Mouse (Mus musculus) midbrain, embryonic 13.5 days (tissue): Measurements from ENCODE around the gene Bach2. TPM values are rescaled to one million over a fixed set of nuclear protein-coding genes. Genes with fewer than 3 reads are reported as not detected.

Experiments
- ATAC-seq: fragments of 200-750 bp; cut with Nextera tagmentation; 2 replicates; pipeline ENCODE4 v1.8.0; 2017; ENCODE audit warnings: mild to moderate bottlenecking, moderate TSS enrichment, moderate library complexity
- H3K27ac ChIP-seq: fragments of 300-500 bp; sonication (generic); 2 replicates; pipeline ENCODE4 v1.5.1; 2015; ENCODE audit warnings: inconsistent platforms, mild to moderate bottlenecking, moderate library complexity
- H3K27me3 ChIP-seq: fragments of 300-500 bp; sonication (generic); 2 replicates; pipeline ENCODE4 v1.6.1; 2015; ENCODE audit warnings: mild to moderate bottlenecking, inconsistent platforms
- H3K36me3 ChIP-seq: fragments of 300-500 bp; sonication (generic); 2 replicates; pipeline ENCODE4 v1.6.1; 2015; ENCODE audit warnings: mild to moderate bottlenecking, inconsistent platforms
- H3K4me1 ChIP-seq: fragments of 300-500 bp; sonication (generic); replicated peaks from 2 replicates; pipeline ENCODE4 v1.6.1; 2015; ENCODE audit warnings: inconsistent platforms
- H3K4me2 ChIP-seq: fragments of 300-500 bp; sonication (generic); replicated peaks from 2 replicates; pipeline ENCODE4 v1.6.1; 2015; ENCODE audit warnings: moderate library complexity, mild to moderate bottlenecking, inconsistent platforms
- H3K4me3 ChIP-seq: fragments of 300-500 bp; sonication (generic); replicated peaks from 2 replicates; pipeline ENCODE4 v1.5.1; 2015; ENCODE audit warnings: mild to moderate bottlenecking, inconsistent platforms
- H3K9ac ChIP-seq: fragments of 300-500 bp; sonication (generic); replicated peaks from 2 replicates; pipeline ENCODE4 v1.6.1; 2015; ENCODE audit warnings: mild to moderate bottlenecking, inconsistent platforms
- H3K9me3 ChIP-seq: fragments of 300-500 bp; sonication (generic); 2 replicates; pipeline ENCODE4 v1.6.1; 2016; ENCODE audit warnings: mild to moderate bottlenecking, inconsistent platforms
- WGBS: fragments of 180-500 bp; shearing (Covaris S2); methylation state at CpG from one replicate; pipeline ENCODE4 v1.1.7; 2015; 5-methylcytosine and 5-hydroxymethylcytosine counted together
- polyA plus RNA-seq: library from polyadenylated mRNA; unstranded; fragments of >200 nt; fragmentation: Nextera tagmentation; extraction: Ambion mirVana; gene quantifications from 2 replicates; pipeline ENCODE4 v1.2.1, GENCODE M21; 2015

Bach2 gene
- polyA plus RNA-seq, 1 experiment from 2014 or later: 22.7 TPM

DNA sequence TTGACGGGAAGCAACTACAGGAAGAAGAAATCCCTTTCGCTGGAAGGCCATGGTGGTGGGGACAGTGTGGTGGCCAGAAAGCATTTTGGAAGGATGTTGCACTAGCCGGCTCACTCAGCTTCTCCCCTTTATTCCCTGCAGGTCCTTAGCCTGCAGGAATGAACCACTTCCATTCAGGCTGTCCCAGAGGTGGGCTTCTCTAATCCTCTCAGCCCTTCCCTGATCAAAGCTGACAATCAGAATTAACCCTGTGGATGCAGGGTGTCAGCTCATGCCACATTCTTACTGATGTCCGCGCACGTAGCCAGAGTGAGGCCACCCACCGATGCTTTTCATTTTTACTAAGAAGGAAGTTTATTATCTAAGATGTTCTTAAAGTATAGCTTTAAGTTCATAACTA lies 102.2 kb downstream of the Bach2 start:
- Histone ChIP-seq H3K4me1 (peaks cover 31% of the 10 kb centered on the region), H3K27me3 (no peaks in the 10 kb centered on the region), H3K9me3 (no peaks in the 10 kb centered on the region), H3K36me3 (no peaks in the 10 kb centered on the region), H3K27ac (no peak overlapping the region), H3K9ac (no peak overlapping the region), H3K4me3 (no peak overlapping the region), H3K4me2 (no peak overlapping the region)
- 13% methylated on average over 7 of the region's 7 CpGs for WGBS
- ATAC-seq: no peak

DNA sequence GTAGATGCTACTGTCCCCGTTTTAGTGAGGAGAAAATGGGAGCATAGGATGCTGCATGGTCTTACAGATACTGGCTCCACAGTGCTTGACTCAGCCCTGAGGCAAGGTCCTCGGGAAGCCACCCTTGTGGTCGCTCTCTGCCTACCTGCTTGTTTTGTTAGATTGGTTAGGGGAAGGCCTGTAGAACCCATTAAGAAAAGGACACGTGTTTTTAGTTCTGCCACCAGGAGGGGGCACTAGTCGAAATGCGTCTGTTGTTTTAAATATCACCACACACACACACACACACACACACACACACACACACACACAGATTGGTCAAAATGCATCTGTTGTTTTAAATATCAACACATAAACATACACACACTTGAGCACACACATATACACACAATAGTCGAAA lies 103.7 kb downstream of the Bach2 start:
- Histone ChIP-seq H3K9ac (no peak overlapping the region), H3K4me1 (peaks cover 33% of the 10 kb centered on the region), H3K9me3 (no peaks in the 10 kb centered on the region), H3K36me3 (no peaks in the 10 kb centered on the region), H3K27ac (no peak overlapping the region), H3K27me3 (no peaks in the 10 kb centered on the region), H3K4me2 (no peak overlapping the region), H3K4me3 (no peak overlapping the region)
- 78% methylated on average over 7 of the region's 7 CpGs for WGBS
- no peak for ATAC-seq

DNA sequence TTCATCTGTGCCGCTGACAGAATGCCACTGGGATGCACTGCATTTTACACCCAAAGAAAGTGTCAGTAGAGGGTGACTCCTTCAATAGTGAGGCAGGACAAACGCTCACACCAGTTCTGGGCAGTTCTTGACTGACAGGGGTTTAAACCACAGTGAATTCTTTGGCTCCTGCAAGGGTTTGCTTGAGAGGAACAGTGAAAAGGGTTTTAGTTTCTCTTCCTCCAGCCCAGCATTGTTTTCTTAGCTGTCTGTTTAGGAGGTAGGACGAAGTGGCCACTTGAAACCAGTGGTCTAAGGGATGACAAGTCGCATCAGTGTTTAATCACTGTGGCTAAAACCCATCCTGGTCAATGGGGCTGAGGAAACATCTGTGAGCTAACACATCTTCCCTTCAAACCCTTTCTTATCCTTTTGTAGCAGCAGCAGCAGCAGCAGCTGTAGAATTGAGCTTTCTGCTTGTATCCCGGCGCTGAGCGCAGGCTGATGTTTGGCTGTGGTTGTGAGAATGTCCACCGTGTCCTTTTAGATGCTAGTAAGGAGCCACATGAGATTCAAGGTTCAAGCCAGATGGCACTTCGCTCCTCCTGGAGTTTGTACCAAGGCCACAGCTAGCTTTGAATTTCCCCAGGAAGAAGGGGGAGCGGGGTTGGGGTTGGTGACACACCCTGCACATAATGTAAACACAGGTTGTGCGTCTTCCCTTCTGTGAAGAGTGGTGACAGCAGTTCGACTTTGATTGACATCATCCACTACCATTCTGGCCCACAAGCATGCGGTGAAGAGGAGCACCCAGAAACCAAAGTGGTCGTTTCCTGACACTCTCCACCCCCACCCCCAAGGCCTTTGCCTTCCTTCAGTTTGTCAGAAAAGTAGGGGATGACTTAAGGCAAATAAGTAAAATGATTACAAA lies 104.9 kb downstream of the Bach2 start:
- 0 out of 2 replicates have a peak, but pooled peaks have one; percentile 43 for ATAC-seq
- H3K27me3 ChIP-seq: no peaks in the 10 kb centered on the region
- H3K36me3 ChIP-seq: no peaks in the 10 kb centered on the region
- no peak overlapping the region for H3K4me3 ChIP-seq
- peaks cover 26% of the 10 kb centered on the region for H3K4me1 ChIP-seq
- WGBS: 49% methylated on average over 14 of the region's 14 CpGs
- H3K27ac ChIP-seq: 0 out of 2 replicates have a peak overlapping the region, but pooled peaks have one; percentile 15
- H3K9ac ChIP-seq: no peak overlapping the region; the same call in 1 of the 2 replicates
- H3K9me3 ChIP-seq: no peaks in the 10 kb centered on the region
- no peak overlapping the region for H3K4me2 ChIP-seq

DNA sequence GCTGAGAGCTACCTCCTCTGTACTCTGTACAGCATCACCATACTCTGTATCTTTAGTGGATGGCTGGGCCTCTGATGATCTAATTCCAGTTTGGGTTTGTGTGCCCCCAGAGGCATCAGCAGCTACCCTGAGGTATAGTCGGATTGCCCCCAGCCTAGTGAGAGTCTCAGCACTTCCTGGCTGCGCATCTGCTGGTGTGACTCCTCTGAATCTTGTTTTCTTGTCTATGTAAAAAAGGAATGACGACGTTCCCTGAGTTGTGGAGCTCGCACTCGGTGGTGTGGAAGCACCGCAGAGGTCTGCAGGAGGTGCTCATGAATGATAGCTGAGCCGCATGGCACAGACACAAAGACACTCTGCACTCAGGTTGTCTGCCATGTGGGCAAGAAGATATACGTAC lies 105.7 kb downstream of the Bach2 start:
- Histone ChIP-seq H3K4me2 (no peak overlapping the region), H3K4me3 (no peak overlapping the region), H3K9me3 (no peaks in the 10 kb centered on the region), H3K27me3 (no peaks in the 10 kb centered on the region), H3K9ac (no peak overlapping the region), H3K4me1 (peaks cover 26% of the 10 kb centered on the region), H3K27ac (no peak overlapping the region), H3K36me3 (no peaks in the 10 kb centered on the region)
- 0 out of 2 replicates have a peak, but pooled peaks have one; percentile 34 for ATAC-seq
- WGBS: 78% methylated on average over 9 of the region's 9 CpGs

DNA sequence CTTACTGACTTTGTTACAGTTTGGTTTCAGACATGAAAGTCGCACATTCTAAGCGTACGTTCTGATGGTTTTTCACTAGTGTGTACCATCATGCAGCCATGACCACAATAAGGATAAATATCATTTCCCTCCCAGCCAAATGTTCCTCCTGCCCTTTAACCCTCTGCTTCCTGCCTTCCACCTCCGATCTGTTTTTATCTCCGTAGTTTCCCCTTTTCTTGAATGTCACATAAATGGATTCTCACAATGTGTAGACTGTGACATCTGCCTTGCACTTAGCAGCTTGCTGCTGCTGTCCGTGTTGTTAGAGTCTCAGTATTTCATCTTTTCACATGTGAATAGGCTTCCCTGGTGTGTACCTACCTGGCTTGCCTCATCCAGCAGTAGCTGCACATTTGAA lies 108.6 kb downstream of the Bach2 start:
- H3K36me3 ChIP-seq: no peaks in the 10 kb centered on the region
- no peak overlapping the region for H3K4me2 ChIP-seq
- no peak overlapping the region for H3K4me3 ChIP-seq
- 77% methylated on average over 6 of the region's 6 CpGs for WGBS
- H3K4me1 ChIP-seq: peaks cover 35% of the 10 kb centered on the region
- H3K27me3 ChIP-seq: no peaks in the 10 kb centered on the region
- no peak overlapping the region for H3K27ac ChIP-seq
- H3K9me3 ChIP-seq: no peaks in the 10 kb centered on the region
- no peak for ATAC-seq
- no peak overlapping the region for H3K9ac ChIP-seq

DNA sequence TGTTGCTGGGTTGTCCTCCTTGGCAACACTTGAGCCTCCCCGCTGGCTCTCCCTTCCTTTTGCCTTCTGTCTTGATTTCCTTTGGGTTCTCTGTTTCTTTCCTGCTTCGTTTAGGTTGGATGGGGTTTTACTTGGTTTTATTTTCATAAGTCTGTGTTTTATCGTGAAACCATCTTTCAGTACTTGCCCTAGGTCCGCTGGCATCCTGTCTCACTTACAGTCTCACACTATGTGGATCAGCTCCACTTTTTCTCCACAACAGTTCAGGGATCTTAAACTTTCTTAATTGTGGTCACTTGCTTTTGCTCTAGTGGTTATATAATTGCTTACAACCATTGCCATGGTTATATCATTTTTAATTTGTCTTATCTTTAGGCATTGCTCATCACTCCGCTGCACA lies 109.1 kb downstream of the Bach2 start:
- Histone ChIP-seq H3K4me3 (no peak overlapping the region), H3K27me3 (no peaks in the 10 kb centered on the region), H3K9me3 (no peaks in the 10 kb centered on the region), H3K4me1 (peaks cover 40% of the 10 kb centered on the region), H3K36me3 (no peaks in the 10 kb centered on the region), H3K9ac (no peak overlapping the region), H3K4me2 (no peak overlapping the region), H3K27ac (no peak overlapping the region)
- no peak for ATAC-seq
- WGBS: 89% methylated on average over 5 of the region's 5 CpGs

DNA sequence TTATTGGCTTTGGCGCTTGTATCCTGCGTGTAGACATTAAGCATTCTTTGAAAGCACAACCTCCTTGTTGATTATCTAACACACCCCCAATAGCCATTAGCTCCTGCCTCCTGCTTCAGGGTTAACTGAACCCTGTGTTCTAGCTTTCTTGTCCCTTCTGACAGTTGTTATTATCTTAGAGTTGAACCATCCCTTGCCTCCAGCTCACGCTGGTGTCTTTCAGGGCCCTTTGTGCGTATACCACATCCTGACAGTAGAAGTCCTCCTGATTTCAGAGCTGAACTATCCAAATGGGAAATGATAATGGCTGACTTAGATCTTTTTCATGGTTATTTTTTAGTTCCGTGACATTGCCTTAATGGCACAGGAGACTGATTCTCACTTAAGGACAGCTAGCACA lies 110.8 kb downstream of the Bach2 start:
- no peak for ATAC-seq
- H3K27ac ChIP-seq: no peak overlapping the region
- peaks cover 35% of the 10 kb centered on the region for H3K4me1 ChIP-seq
- H3K9me3 ChIP-seq: no peaks in the 10 kb centered on the region
- H3K27me3 ChIP-seq: no peaks in the 10 kb centered on the region
- H3K4me2 ChIP-seq: no peak overlapping the region
- no peaks in the 10 kb centered on the region for H3K36me3 ChIP-seq
- H3K4me3 ChIP-seq: no peak overlapping the region
- 89% methylated on average over 5 of the region's 5 CpGs for WGBS
- no peak overlapping the region for H3K9ac ChIP-seq

DNA sequence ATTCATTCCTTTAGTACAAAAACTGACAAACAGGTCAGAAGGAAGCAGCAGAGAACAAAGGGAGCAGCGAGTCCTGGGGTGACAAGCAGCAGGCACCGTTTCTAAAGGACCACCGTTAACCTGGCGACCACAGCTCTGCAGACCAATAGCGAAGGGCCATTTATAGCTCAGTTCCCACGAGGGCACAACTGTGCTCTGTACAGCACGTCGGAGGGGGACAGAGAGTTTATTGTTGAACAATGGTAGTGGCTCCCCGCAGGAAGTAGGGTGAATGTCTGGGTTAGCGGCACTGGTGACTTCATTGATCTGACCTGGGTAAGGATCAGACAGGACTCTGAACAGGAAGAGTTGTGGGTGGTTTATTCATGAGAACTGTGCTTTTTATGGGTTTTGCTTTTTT lies 112.6 kb downstream of the Bach2 start:
- WGBS: 7% methylated on average over 10 of the region's 10 CpGs
- peak overlapping the region; percentile 8; the same call in 1 of the 2 replicates for H3K27ac ChIP-seq
- ATAC-seq: peak; percentile 74
- peaks cover 49% of the 10 kb centered on the region for H3K4me1 ChIP-seq
- H3K27me3 ChIP-seq: no peaks in the 10 kb centered on the region
- no peaks in the 10 kb centered on the region for H3K9me3 ChIP-seq
- H3K4me3 ChIP-seq: no peak overlapping the region
- H3K36me3 ChIP-seq: no peaks in the 10 kb centered on the region
- H3K9ac ChIP-seq: no peak overlapping the region
- H3K4me2 ChIP-seq: peak overlapping the region; percentile 20

DNA sequence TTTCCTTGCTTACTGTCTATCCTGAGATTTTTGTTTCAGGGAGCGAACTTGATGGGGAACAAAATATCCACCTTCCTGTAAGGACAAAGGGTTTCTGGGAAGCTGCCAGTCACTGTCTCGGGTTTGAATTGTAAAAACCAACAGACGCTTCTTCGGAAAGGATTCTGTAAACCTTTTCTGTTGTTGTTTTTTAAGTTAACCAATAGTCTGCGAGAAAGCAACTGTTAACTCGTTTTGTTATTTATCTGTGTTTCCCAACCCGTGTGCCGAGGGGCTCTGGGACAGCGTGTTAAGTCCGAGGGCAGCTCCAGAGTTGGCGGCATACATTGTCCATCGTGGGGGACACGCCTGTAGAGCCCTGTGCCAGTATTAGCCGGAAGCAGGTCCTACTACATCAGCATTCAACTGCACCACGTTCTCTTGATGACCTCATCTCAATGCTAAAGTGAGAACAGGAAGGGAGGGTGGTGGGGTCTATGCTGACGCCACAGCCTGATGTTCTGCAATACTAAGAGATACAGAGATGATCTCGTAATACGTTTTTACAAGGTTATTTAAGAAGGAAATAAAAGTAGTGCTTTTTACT lies 113.2 kb downstream of the Bach2 start:
- peak overlapping the region; percentile 20; the same call in 1 of the 2 replicates for H3K4me2 ChIP-seq
- peak; percentile 60; the same call in 1 of the 2 replicates for ATAC-seq
- H3K4me1 ChIP-seq: peaks cover 49% of the 10 kb centered on the region
- WGBS: 54% methylated on average over 18 of the region's 18 CpGs
- no peak overlapping the region for H3K4me3 ChIP-seq
- 0 out of 2 replicates have a peak overlapping the region, but pooled peaks have one; percentile 8 for H3K27ac ChIP-seq
- H3K9ac ChIP-seq: no peak overlapping the region
- no peaks in the 10 kb centered on the region for H3K27me3 ChIP-seq
- H3K9me3 ChIP-seq: no peaks in the 10 kb centered on the region
- H3K36me3 ChIP-seq: no peaks in the 10 kb centered on the region

DNA sequence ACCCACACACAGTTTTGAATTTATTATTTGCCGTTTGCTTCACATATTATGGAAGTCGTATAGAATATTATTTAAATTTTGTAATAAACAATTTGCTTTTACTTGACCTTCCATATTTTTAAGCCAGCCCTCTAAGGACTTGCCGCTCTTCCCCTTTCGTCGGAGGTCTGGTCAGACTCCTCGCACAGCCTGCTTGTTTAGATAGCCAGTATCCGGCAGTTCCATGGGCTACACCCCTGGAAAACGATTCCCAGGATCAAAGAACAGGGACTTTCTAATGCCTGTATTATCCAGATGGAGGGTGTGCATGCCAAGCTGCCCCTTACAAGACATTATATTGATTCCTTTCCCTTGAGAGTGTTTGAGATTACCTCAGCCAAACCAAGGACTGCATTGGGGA lies 113.8 kb downstream of the Bach2 start:
- WGBS: 60% methylated on average over 8 of the region's 8 CpGs
- Histone ChIP-seq H3K9ac (no peak overlapping the region), H3K27me3 (no peaks in the 10 kb centered on the region), H3K27ac (peak overlapping the region; percentile 32; the same call in 1 of the 2 replicates), H3K4me2 (no peak overlapping the region), H3K4me1 (peaks cover 47% of the 10 kb centered on the region), H3K4me3 (no peak overlapping the region), H3K36me3 (no peaks in the 10 kb centered on the region), H3K9me3 (no peaks in the 10 kb centered on the region)
- ATAC-seq: peak; percentile 40; the same call in 1 of the 2 replicates

DNA sequence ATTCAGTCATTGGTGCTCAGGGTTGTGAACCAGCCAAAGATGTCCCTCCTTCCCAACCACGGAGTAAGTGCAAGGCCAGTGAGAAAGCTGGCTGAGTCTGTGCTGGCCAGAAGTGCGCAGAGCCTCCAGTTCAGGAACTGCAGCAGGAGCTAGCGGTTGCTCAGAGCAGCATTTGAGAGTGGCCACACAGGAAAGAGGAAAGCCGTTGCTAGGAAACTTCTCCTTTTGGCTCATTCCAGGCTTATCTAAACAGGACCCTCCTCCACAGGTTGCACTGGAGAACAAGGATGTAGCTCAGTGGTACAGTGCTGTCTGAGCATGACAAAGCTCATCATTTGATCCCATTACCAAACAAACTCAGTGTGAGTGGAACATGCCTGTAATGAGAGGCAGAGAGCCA lies 114.2 kb downstream of the Bach2 start:
- H3K4me1 ChIP-seq: peaks cover 51% of the 10 kb centered on the region
- H3K27ac ChIP-seq: peak overlapping the region; percentile 32; the same call in 1 of the 2 replicates

DNA sequence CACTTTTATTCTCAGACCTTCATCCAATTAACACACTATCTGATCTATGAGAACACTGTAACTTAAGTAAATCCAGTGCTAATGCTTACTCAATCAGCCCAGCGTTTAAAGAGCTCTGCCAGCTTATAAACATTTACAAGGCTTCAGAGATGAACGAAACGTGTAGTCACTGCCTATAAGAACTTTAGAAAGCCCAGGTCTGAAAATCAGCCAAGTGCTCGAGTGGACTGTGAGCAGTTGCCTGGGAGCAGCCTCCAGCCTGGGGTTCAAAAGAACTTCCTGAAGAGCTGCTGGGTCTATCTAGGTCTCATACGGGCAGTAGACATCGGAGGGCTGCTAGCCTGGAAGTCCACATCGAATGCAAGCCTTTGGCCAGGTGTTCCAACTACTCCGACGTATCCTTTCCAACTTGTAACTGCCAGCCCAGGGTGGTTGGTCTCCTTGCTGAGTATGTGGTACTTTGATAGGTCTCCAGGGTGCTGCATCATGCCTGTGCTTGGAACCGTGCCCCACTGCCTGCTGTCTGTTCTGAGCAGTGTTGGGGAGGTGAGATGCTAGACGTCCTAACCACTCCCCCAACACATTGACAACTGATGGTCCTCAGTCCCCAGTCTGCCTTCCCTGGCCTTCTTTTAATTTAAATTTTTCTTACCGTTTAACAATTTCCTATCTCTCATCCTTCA lies 117.5 kb downstream of the Bach2 start:
- H3K27ac ChIP-seq: no peak overlapping the region
- peaks cover 73% of the 10 kb centered on the region for H3K4me1 ChIP-seq
- no peak for ATAC-seq
- H3K4me2 ChIP-seq: no peak overlapping the region
- no peaks in the 10 kb centered on the region for H3K9me3 ChIP-seq
- H3K4me3 ChIP-seq: no peak overlapping the region
- no peaks in the 10 kb centered on the region for H3K36me3 ChIP-seq
- WGBS: 84% methylated on average over 12 of the region's 12 CpGs
- no peaks in the 10 kb centered on the region for H3K27me3 ChIP-seq
- no peak overlapping the region for H3K9ac ChIP-seq

More for the DNA sequence above, 114.2 kb downstream of the Bach2 start:
- H3K27me3 ChIP-seq: no peaks in the 10 kb centered on the region
- no peak overlapping the region for H3K4me2 ChIP-seq
- no peaks in the 10 kb centered on the region for H3K36me3 ChIP-seq
- no peak overlapping the region for H3K4me3 ChIP-seq
- H3K9ac ChIP-seq: no peak overlapping the region
- WGBS: 25% methylated on average over 4 of the region's 4 CpGs
- H3K9me3 ChIP-seq: no peaks in the 10 kb centered on the region
- ATAC-seq: peak; percentile 47
